Mouse (Mus musculus): ENCODE results near the gene T. TPM values are rescaled to one million over a fixed set of nuclear protein-coding genes. Genes with fewer than 3 reads are reported as not detected.

The T gene
- polyA plus RNA-seq, 1 experiment from 2014 or later, result 0.17 TPM

DNA sequence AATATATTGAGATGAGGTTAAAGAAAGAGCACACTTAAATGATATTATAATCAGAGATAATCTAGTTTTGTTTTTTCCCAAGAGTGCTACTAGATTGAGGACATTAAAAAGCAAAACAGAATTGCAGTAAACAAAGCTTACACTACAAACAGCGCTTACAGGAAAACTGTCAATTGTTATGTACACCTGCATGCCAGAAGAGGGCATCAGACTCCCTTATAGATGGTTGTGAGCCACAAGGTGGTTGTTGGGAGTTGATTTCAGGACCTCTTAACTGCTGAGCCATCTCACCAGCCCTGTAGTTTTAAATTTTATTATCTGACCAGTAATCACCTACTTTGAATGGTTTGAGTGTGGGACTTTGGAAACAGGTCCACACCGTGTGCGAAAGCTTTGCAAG lies 14.1 kb downstream of the T start:
- no peaks in the 10 kb centered on the region for H3K4me1 ChIP-seq (replicated peaks; ENCODE audit: insufficient read depth, low read length)
- WGBS, result 70% methylated on average over 3 of the region's 3 CpGs
- no peak for ATAC-seq (replicated peaks; ENCODE audit: low FRiP score, low read depth)
- no peaks in the 10 kb centered on the region for H3K9me3 ChIP-seq (replicated peaks; ENCODE audit: low read length)
- TF ChIP-seq CTCF (IDR thresholded peaks at IDR 0.05; ENCODE audit: low read depth), result peak; percentile 51
- no peak for DNase-seq (ENCODE audit: low spot score)
- no peak overlapping the region for H3K27ac ChIP-seq
- H3K4me2 ChIP-seq (ENCODE audit: low read length), result no peak overlapping the region
- H3K36me3 ChIP-seq (ENCODE audit: insufficient read depth, low read length), result no peaks in the 10 kb centered on the region
- H3K27me3 ChIP-seq (ENCODE audit: insufficient read depth, low read length), result no peaks in the 10 kb centered on the region
- no peak overlapping the region for H3K9ac ChIP-seq (ENCODE audit: low read depth, low read length)
- no peak overlapping the region for H3K4me3 ChIP-seq (replicated peaks; ENCODE audit: low read depth, low read length)

DNA sequence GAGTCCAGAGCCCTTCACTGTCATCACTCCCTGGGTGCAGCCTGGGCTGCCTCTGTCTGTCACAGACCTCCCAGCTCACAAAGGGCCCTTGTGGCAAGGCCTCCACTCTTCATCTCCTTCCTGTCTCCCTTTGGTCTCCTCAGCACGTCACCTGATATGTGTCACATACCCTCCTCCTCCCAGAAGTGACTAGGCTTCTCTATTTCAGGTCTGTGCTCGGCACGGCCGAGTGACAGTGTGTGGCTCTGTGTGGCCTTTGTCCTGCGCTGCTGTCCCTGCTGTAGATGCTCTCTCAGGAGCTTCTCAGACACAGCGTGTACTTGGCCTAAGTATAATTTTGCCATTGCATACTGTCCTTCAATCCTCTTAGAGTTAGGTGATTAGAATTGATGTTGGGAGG lies 21.0 kb downstream of the T start:
- Histone ChIP-seq H3K36me3 (ENCODE audit: insufficient read depth, low read length) (no peaks in the 10 kb centered on the region), H3K27ac (no peak overlapping the region), H3K4me2 (ENCODE audit: low read length) (no peak overlapping the region), H3K9ac (ENCODE audit: low read depth, low read length) (no peak overlapping the region), H3K4me3 (replicated peaks; ENCODE audit: low read depth, low read length) (no peak overlapping the region), H3K27me3 (ENCODE audit: insufficient read depth, low read length) (no peaks in the 10 kb centered on the region), H3K9me3 (replicated peaks; ENCODE audit: low read length) (no peaks in the 10 kb centered on the region), H3K4me1 (replicated peaks; ENCODE audit: insufficient read depth, low read length) (no peaks in the 10 kb centered on the region)
- no peak for TF ChIP-seq CTCF (IDR thresholded peaks at IDR 0.05; ENCODE audit: low read depth)
- peak; percentile 52 for DNase-seq (ENCODE audit: low spot score)
- ATAC-seq (replicated peaks; ENCODE audit: low FRiP score, low read depth), result peak; percentile 59; the same call in 1 of the 2 replicates
- WGBS, result 24% methylated on average over 6 of the region's 6 CpGs

DNA sequence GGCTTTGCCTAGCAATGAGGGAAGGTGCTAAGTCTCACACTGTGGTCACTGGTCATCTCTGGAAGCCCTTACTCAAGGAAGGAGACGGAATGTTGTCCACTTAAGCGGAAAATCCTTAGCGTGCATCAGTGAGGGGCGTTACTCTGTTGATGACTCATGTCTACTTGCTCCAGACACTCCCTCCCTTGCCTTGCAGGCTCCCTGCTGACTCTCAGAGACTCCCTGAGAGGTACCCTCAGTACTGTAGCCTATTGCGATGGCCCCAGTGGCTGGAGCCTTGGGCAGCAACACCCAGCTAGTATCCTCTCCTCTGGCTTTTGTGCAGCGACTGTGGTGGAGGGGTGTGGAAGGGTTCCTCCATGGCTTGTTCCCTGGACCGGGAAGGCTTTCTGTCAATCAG lies 21.4 kb downstream of the T start:
- H3K27ac ChIP-seq, result no peak overlapping the region
- WGBS, result 26% methylated on average over 7 of the region's 7 CpGs
- no peak overlapping the region for H3K9ac ChIP-seq (ENCODE audit: low read depth, low read length)
- H3K4me2 ChIP-seq (ENCODE audit: low read length), result no peak overlapping the region
- no peaks in the 10 kb centered on the region for H3K4me1 ChIP-seq (replicated peaks; ENCODE audit: insufficient read depth, low read length)
- ATAC-seq (replicated peaks; ENCODE audit: low FRiP score, low read depth) (peak; percentile 49; the same call in 1 of the 2 replicates), DNase-seq (ENCODE audit: low spot score) (peak; percentile 35)
- TF ChIP-seq CTCF (IDR thresholded peaks at IDR 0.05; ENCODE audit: low read depth), result no peak
- H3K27me3 ChIP-seq (ENCODE audit: insufficient read depth, low read length), result no peaks in the 10 kb centered on the region
- no peak overlapping the region for H3K4me3 ChIP-seq (replicated peaks; ENCODE audit: low read depth, low read length)
- no peaks in the 10 kb centered on the region for H3K9me3 ChIP-seq (replicated peaks; ENCODE audit: low read length)
- H3K36me3 ChIP-seq (ENCODE audit: insufficient read depth, low read length), result no peaks in the 10 kb centered on the region

DNA sequence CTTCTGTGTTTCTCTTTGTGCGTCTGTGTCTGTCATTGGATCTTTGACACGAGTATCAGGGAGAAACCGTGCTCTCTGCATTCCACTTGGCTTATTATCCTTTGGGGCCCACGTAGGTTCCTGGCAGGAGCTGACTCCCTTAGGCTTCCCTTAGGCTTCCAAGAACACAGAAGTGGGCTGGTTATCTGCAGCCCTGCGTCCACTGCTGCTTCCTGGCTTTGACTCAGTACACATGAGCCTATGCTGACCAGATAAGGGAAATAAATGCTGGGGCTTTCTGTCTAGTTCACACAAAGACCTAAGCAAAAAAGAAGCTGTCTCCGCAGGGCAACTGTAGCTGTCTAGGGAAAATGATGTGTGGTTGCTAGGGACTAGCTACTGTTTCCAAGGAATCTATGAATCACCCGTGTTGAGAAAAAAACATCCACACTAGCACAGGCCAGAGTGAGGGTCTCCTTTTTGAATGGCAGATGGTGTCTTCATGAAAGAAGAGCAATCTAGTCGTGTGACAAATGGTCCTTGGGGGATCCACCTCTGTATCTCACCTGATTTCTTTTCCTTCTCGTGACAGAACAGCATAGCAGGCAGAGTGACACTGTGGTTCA lies 22.7 kb downstream of the T start:
- WGBS, result 40% methylated on average over 9 of the region's 9 CpGs
- Histone ChIP-seq H3K4me1 (replicated peaks; ENCODE audit: insufficient read depth, low read length) (no peaks in the 10 kb centered on the region), H3K4me3 (replicated peaks; ENCODE audit: low read depth, low read length) (no peak overlapping the region), H3K9me3 (replicated peaks; ENCODE audit: low read length) (no peaks in the 10 kb centered on the region), H3K36me3 (ENCODE audit: insufficient read depth, low read length) (no peaks in the 10 kb centered on the region), H3K9ac (ENCODE audit: low read depth, low read length) (no peak overlapping the region), H3K4me2 (ENCODE audit: low read length) (no peak overlapping the region), H3K27me3 (ENCODE audit: insufficient read depth, low read length) (no peaks in the 10 kb centered on the region), H3K27ac (no peak overlapping the region)
- ATAC-seq (replicated peaks; ENCODE audit: low FRiP score, low read depth) (no peak), DNase-seq (ENCODE audit: low spot score) (no peak)
- TF ChIP-seq CTCF (IDR thresholded peaks at IDR 0.05; ENCODE audit: low read depth), result no peak

DNA sequence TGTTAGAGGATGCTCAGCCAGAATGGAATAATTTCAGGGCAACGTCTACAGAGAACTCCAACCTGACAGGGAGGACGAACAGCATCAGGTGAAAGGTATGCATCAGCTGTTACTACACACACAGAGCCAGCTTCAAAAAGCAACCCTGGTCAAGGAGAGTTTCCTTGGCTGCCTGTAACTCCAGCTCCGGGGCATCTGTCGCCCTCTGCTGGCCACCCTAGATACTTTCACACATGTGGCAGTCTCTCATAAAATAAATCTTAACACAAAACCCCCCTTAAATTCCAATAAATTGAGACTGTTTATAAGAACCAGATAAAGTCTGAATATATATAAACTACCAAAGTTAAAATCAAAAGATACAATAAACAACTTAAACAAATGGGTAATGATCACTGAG lies 27.3 kb downstream of the T start:
- Histone ChIP-seq H3K4me2 (ENCODE audit: low read length) (no peak overlapping the region), H3K9me3 (replicated peaks; ENCODE audit: low read length) (no peaks in the 10 kb centered on the region), H3K4me3 (replicated peaks; ENCODE audit: low read depth, low read length) (no peak overlapping the region), H3K36me3 (ENCODE audit: insufficient read depth, low read length) (no peaks in the 10 kb centered on the region), H3K27ac (no peak overlapping the region), H3K4me1 (replicated peaks; ENCODE audit: insufficient read depth, low read length) (no peaks in the 10 kb centered on the region), H3K9ac (ENCODE audit: low read depth, low read length) (no peak overlapping the region), H3K27me3 (ENCODE audit: insufficient read depth, low read length) (0 out of 2 replicates have a peak, but pooled peaks cover 8% of the 10 kb centered on the region)
- ATAC-seq (replicated peaks; ENCODE audit: low FRiP score, low read depth) (no peak), DNase-seq (ENCODE audit: low spot score) (peak; percentile 78)
- 1% methylated on average over 4 of the region's 4 CpGs for WGBS
- TF ChIP-seq CTCF (IDR thresholded peaks at IDR 0.05; ENCODE audit: low read depth), result peak; percentile 84

DNA sequence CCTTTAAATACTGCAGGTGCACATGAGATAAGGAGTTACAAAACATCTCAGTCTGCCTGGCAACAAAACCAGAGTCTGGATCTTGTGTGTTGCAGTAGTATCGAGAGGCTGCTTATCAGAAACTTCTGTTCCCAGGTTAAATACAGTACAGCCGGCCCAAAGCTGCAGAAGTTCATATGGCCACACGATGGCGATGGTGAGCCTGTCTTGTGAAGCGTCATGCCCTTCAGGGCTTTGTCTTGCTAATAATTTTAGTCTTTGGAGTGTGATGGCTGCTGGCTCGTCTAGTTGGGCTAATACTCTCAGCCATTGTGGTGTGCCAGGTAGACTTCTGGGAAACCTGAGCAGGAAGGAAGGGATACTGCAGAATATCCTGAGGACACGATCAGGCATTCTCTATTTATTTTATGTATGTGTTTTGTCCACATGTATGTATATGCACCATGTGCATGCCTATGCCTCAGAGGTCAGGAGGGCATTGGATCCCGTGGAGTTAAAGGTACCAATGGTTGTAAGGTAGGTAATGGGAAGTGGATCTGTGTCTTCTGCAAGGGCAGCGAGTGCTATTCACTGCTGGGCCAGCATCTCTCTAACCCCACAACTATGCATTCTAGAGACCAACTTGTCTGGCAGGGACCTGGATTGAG lies 29.4 kb downstream of the T start:
- Histone ChIP-seq H3K27ac (no peak overlapping the region), H3K9me3 (replicated peaks; ENCODE audit: low read length) (no peaks in the 10 kb centered on the region), H3K4me3 (replicated peaks; ENCODE audit: low read depth, low read length) (no peak overlapping the region), H3K4me1 (replicated peaks; ENCODE audit: insufficient read depth, low read length) (no peaks in the 10 kb centered on the region), H3K36me3 (ENCODE audit: insufficient read depth, low read length) (no peaks in the 10 kb centered on the region), H3K27me3 (ENCODE audit: insufficient read depth, low read length) (0 out of 2 replicates have a peak, but pooled peaks cover 8% of the 10 kb centered on the region), H3K9ac (ENCODE audit: low read depth, low read length) (no peak overlapping the region), H3K4me2 (ENCODE audit: low read length) (no peak overlapping the region)
- peak; percentile 36; the same call in 1 of the 2 replicates for ATAC-seq (replicated peaks; ENCODE audit: low FRiP score, low read depth)
- peak; percentile 95 for TF ChIP-seq CTCF (IDR thresholded peaks at IDR 0.05; ENCODE audit: low read depth)
- 22% methylated on average over 9 of the region's 9 CpGs for WGBS
- DNase-seq (ENCODE audit: low spot score), result peak; percentile 90

Measured in kidney, postnatal 0 days (tissue).